Mouse (Mus musculus) ovary, adult 10 weeks (tissue): Measurements from ENCODE around the gene Mettl7a3. TPM values are rescaled to one million over a fixed set of nuclear protein-coding genes. Genes with fewer than 3 reads are reported as not detected.

Experiments
- polyA plus RNA-seq: library from polyadenylated mRNA; stranded (reverse); fragments of 350-450 nt; fragmentation: Illumina TruSeq; extraction: RNeasy Lipid Tissue Mini Kit (QIAGEN cat#74804); gene quantifications from one replicate; pipeline ENCODE4 v1.2.3, GENCODE M21; 2014

Gene Mettl7a3
- not detected for polyA plus RNA-seq

DNA sequence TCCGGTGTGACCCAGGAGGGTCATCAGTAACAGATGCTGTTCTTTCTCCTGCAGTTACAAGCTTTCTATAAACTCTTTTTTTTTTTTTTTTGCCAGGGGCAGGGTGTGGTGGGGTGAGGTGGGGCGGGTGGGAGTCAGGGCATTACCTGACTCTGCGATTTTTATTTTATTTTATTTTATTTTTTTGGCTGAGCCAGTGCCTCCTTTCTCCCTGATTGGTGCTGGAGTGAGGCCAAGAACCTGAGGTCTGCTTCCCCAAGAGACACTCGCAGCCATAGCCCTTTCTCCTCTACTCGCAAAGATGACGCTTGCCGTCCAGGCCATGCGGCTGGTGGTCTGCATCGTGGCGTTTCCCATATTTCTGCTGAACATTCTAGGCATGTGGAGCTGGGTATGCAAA, at the start of gene Mettl7a3:
Gene Mettl7a3 (plus strand): TSS at position 301 of the 400 bp plus-strand sequence.

DNA sequence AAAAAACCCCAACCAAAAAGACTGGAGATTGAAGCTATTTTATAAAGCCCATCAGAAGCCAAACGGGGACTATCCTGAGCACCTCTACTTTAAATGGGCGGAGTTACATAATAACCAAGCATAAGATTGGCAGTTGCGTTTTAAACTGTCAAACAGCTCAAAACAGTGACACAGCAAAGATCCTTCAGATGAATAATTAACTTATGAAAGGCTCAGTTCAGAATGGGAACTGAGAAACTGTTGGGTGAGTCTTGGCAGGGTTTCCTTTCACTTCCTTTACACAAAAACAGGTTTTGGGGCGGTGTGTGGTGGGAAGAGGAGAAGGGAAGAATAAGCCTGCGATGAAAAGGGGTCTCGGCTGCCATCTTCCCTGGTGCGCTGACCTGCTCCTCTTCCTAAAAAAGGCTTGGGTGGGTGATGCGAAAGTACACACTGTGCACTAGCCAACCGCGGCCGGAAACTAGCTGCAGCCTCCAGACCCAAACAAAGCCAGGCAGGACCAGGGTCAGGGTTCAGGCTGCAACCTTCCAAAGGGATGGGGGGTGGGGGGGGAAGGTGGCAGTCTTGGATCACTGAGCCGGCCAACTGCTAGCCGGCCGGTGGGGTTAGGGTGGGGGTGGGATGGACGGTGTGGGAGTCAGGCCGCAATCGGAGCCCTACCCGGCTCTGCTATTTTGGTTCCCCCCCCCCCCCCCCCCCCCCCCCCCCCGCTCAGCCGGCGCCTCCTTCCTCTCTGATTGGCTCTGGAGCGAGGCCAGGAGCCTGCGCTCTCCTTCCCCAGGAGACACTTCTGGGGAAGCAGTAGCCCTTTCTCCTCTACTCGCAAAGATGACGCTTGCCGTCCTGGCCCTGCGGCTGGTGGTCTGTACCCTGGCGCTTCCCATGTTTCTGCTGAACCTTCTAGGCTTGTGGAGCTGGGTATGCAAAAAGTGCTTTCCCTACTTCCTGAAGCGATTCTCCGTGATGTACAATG, 30.4 kb upstream of the Mettl7a3 start, which contains the start of gene Mettl7a1:
Gene Mettl7a1 (plus strand): TSS at position 122 of the 973 bp plus-strand sequence.

DNA sequence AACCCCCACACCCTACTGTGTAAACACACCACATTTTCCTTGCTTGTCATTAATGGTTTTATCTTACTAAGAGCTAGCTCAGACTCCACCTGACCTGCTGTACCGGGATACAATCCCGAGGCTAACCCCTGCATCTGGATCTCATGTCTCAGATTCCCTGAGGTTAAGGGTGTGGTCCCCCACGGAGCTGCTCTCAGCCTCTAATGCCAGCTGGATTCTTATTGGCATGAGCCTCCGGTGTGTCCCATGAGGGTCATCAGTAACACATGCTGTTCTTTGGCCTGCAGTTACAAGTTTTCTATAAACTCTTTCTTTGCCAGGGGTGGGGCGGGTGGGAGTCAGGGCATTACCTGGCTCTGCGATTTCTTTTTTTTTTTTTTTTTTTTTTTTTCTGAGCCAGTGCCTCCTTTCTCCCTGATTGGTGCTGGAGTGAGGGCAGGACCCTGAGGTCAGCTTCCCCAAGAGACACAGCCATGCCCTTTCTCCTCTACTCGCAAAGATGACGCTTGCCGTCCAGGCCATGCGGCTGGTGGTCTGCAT, 18.1 kb downstream of the Mettl7a3 start, which contains the start of the genes Methig1 and Mettl7a2:
Gene Methig1 (plus strand): TSS at position 439 of the 540 bp plus-strand sequence.
Gene Mettl7a2 (plus strand): TSS at position 490 of the 540 bp plus-strand sequence.

DNA sequence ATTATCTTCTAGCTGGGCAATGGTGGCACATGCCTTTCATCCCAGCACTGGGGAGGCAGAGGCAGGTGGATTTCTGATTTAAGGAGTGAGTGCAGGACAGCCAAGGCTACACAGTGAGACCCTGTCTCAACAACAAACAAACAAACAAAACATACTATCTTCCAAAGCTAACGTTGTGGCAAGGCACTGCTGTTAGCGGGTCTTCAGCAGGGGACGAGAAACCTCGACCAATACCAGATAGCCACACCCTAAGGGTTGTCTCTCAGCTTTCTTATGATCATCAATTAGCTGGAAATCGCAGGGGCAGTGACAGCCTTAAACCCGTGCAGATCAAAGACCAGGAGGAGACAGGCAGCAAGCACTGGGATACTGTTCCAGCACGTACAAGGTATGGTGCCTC, 29.5 kb downstream of the Mettl7a3 start, which contains the start of gene Higd1c:
Gene Higd1c (plus strand): TSS at position 301 of the 400 bp plus-strand sequence.

Other genes starting within 250 kb of the Mettl7a3 start
- 151 TPM for gene Atf1, start 107.1 kb upstream of the Mettl7a3 start, polyA plus RNA-seq
- gene Tmprss12, start 54.1 kb upstream of the Mettl7a3 start, polyA plus RNA-seq, result not detected
- 80.1 TPM for gene Mettl7a1, start 30.8 kb upstream of the Mettl7a3 start, polyA plus RNA-seq
- not detected for gene Methig1, start 18.2 kb downstream of the Mettl7a3 start, polyA plus RNA-seq
- gene Mettl7a2, start 18.3 kb downstream of the Mettl7a3 start, polyA plus RNA-seq, result 2.7 TPM
- gene Higd1c, start 29.6 kb downstream of the Mettl7a3 start, polyA plus RNA-seq, result not detected
- not detected for gene Gm5475, start 87.2 kb downstream of the Mettl7a3 start, polyA plus RNA-seq
- 8.7 TPM for gene Slc11a2, start 90.1 kb downstream of the Mettl7a3 start, polyA plus RNA-seq
- gene Letmd1, start 134.1 kb downstream of the Mettl7a3 start, polyA plus RNA-seq, result 20.9 TPM
- gene Csrnp2, start 160.6 kb downstream of the Mettl7a3 start, polyA plus RNA-seq, result 6.5 TPM
- 8.3 TPM for gene Tfcp2, start 217.1 kb downstream of the Mettl7a3 start, polyA plus RNA-seq